Mouse (Mus musculus) stomach, embryonic 16.5 days (tissue): ENCODE measurements at regions not wholly inside any gene's neighbourhood (a gene's known extent, or its start where the extent isn't known, plus 50 kb on each side); places are given as distances from the start of the nearest gene placed in this dataset.
A peak's percentile ranks its signal among the peaks of the same experiment; 100 is the strongest.

ENCODE experiments used
- ATAC-seq: fragments of 200-750 bp; cut with Nextera tagmentation; 2 replicates; pipeline ENCODE4 v1.8.0; 2017; ENCODE audit warnings: moderate number of reproducible peaks, moderate TSS enrichment; ENCODE audit not compliant: insufficient read depth, low FRiP score
- H3K27ac ChIP-seq: fragments of 300-500 bp; sonication (generic); 2 replicates; pipeline ENCODE4 v1.5.1; 2014; ENCODE audit warnings: low read length
- H3K27me3 ChIP-seq: fragments of 300-500 bp; sonication (generic); 2 replicates; pipeline ENCODE4 v1.6.1; 2014; ENCODE audit warnings: low read length, control low read depth, mixed read lengths; ENCODE audit not compliant: control insufficient read depth, insufficient read depth
- H3K36me3 ChIP-seq: fragments of 300-500 bp; sonication (generic); 2 replicates; pipeline ENCODE4 v1.6.1; 2014; ENCODE audit warnings: low read length; ENCODE audit not compliant: control insufficient read depth, insufficient read depth
- H3K4me1 ChIP-seq: fragments of 300-500 bp; sonication (generic); 2 replicates; pipeline ENCODE4 v1.6.1; 2014; ENCODE audit warnings: low read length, control low read depth, mixed read lengths; ENCODE audit not compliant: control insufficient read depth, insufficient read depth
- H3K4me2 ChIP-seq: fragments of 300-500 bp; sonication (generic); 2 replicates; pipeline ENCODE4 v1.6.1; 2014; ENCODE audit warnings: low read depth, low read length, mixed read lengths
- H3K4me3 ChIP-seq: fragments of 300-500 bp; sonication (generic); replicated peaks from 2 replicates; pipeline ENCODE4 v1.5.1; 2014; ENCODE audit warnings: mild to moderate bottlenecking, low read length
- H3K9ac ChIP-seq: fragments of 300-500 bp; sonication (generic); 2 replicates; pipeline ENCODE4 v1.6.1; 2014; ENCODE audit warnings: low read length
- H3K9me3 ChIP-seq: fragments of 300-500 bp; sonication (generic); replicated peaks from 2 replicates; pipeline ENCODE4 v1.6.1; 2016; ENCODE audit warnings: low read length, control low read depth; ENCODE audit not compliant: control insufficient read depth
- WGBS: fragments of 180-500 bp; shearing (Covaris S2); extraction: QIAGEN DNeasy Blood & Tissue Kit; methylation state at CpG from one replicate; pipeline ENCODE4 v1.1.7; 2014; 5-methylcytosine and 5-hydroxymethylcytosine counted together

DNA sequence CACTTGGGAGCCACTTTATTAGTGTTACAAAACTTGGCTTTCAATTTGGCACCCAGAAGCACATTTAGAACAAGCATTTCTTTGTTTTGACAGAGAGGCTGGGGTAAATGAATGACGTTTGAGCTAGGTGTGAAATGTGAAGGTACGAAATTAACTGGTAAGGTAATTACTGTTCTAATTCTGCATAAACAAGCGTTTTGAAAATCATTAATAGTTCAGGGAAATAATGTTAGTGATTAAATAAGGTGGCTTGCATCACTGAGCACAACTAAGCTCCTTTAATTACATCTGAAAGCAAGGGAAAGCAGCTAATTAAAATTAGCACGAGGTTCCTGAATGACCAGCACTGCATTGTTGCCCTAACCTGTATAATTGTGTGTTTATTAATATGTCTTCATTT, 529.9 kb upstream of the Pkn2 start:
- H3K36me3 ChIP-seq = no peaks in the 10 kb centered on the region
- H3K27ac ChIP-seq = no peak overlapping the region
- WGBS = 65% methylated on average over 4 of the region's 4 CpGs
- H3K4me1 ChIP-seq = no peaks in the 10 kb centered on the region
- no peak for ATAC-seq
- H3K27me3 ChIP-seq = no peaks in the 10 kb centered on the region
- no peak overlapping the region for H3K4me2 ChIP-seq
- H3K4me3 ChIP-seq = no peak overlapping the region
- no peaks in the 10 kb centered on the region for H3K9me3 ChIP-seq
- H3K9ac ChIP-seq = no peak overlapping the region

- no peak overlapping the region for H3K4me2 ChIP-seq
- no peaks in the 10 kb centered on the region for H3K4me1 ChIP-seq
- no peaks in the 10 kb centered on the region for H3K36me3 ChIP-seq
- ATAC-seq = no peak
- H3K9ac ChIP-seq = no peak overlapping the region
- H3K9me3 ChIP-seq = no peaks in the 10 kb centered on the region
- no peak overlapping the region for H3K4me3 ChIP-seq
- 69% methylated on average over 2 of the region's 2 CpGs for WGBS
- no peaks in the 10 kb centered on the region for H3K27me3 ChIP-seq
- H3K27ac ChIP-seq = no peak overlapping the region
These were observed 517.2 kb upstream of the Pkn2 start for GRCm38 (mm10) chr3:143398966-143399365.

DNA sequence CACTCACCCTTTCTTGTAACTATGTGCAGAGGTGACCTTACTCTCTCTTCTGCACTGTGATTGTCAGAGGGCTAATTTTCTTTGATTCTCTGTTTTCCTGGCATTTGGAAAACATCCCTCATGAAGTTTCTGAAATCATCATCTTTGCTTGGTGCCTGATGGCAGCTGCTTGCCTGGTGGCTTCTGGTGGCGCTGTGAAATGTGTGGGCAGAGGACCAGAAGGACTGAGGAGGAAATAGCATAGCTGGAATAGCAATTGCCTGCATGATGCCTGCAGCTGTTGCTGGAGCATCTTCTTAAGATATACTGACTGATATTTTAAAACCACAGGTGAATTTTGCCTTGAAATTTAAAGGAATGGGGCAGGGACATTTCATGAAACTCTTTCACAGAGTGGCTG, 502.6 kb upstream of the Pkn2 start:
- no peak overlapping the region for H3K27ac ChIP-seq
- H3K9me3 ChIP-seq = no peaks in the 10 kb centered on the region
- no peaks in the 10 kb centered on the region for H3K27me3 ChIP-seq
- H3K4me2 ChIP-seq = no peak overlapping the region
- H3K4me3 ChIP-seq = no peak overlapping the region
- WGBS = 85% methylated on average over 1 of the region's 1 CpGs
- no peak for ATAC-seq
- H3K36me3 ChIP-seq = no peaks in the 10 kb centered on the region
- H3K4me1 ChIP-seq = no peaks in the 10 kb centered on the region
- H3K9ac ChIP-seq = no peak overlapping the region

DNA sequence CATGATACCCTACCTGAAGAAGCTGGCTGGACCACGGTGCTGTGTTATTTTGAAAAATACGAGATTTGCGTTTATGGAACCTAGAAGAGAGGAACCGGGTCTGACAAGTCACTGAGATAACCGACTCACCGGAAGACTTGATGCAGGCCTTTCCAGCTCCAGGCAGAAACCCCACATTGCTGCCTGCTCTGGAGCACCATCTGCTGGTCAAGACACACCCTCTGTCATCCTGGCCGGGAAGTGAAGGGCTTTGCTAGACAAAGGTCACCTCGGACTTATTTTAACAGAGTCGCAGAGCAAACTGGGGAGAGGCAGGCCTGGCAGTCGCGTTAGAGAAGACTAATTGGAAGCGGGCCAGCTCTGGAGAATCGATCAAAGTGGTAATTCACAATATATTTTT, 497.4 kb upstream of the Pkn2 start:
- 0 out of 2 replicates have a peak overlapping the region, but pooled peaks have one; percentile 35 for H3K9ac ChIP-seq
- H3K36me3 ChIP-seq = no peaks in the 10 kb centered on the region
- 8% methylated on average over 13 of the region's 13 CpGs for WGBS
- no peaks in the 10 kb centered on the region for H3K9me3 ChIP-seq
- H3K4me2 ChIP-seq = no peak overlapping the region
- H3K4me3 ChIP-seq = no peak overlapping the region
- no peaks in the 10 kb centered on the region for H3K4me1 ChIP-seq
- no peak overlapping the region for H3K27ac ChIP-seq
- ATAC-seq = peak; percentile 50; the same call in 1 of the 2 replicates
- no peaks in the 10 kb centered on the region for H3K27me3 ChIP-seq

GRCm38 (mm10) chr3:143377446-143377845, 495.6 kb upstream of the Pkn2 start:
- ATAC-seq = no peak
- Histone ChIP-seq H3K4me3 (no peak overlapping the region), H3K27me3 (no peaks in the 10 kb centered on the region), H3K27ac (no peak overlapping the region), H3K9ac (no peak overlapping the region), H3K4me2 (no peak overlapping the region), H3K4me1 (no peaks in the 10 kb centered on the region), H3K9me3 (no peaks in the 10 kb centered on the region), H3K36me3 (no peaks in the 10 kb centered on the region)
- WGBS = 81% methylated on average over 5 of the region's 5 CpGs

GRCm38 (mm10) chr3:143375527-143376061, 493.8 kb upstream of the Pkn2 start:
- no peak overlapping the region for H3K4me3 ChIP-seq
- ATAC-seq = no peak
- no peak overlapping the region for H3K27ac ChIP-seq
- H3K4me2 ChIP-seq = no peak overlapping the region
- whole genome bisulfite sequencing = 53% methylated on average over 10 of the region's 10 CpGs
- H3K27me3 ChIP-seq = no peaks in the 10 kb centered on the region
- no peaks in the 10 kb centered on the region for H3K9me3 ChIP-seq
- no peak overlapping the region; the same call in 1 of the 2 replicates for H3K9ac ChIP-seq
- no peaks in the 10 kb centered on the region for H3K4me1 ChIP-seq
- H3K36me3 ChIP-seq = no peaks in the 10 kb centered on the region

GRCm38 (mm10) chr3:143373501-143373900, 491.7 kb upstream of the Pkn2 start:
- no peak overlapping the region for H3K4me2 ChIP-seq
- no peaks in the 10 kb centered on the region for H3K4me1 ChIP-seq
- no peak overlapping the region for H3K4me3 ChIP-seq
- ATAC-seq = peak; percentile 58; the same call in 1 of the 2 replicates
- no peaks in the 10 kb centered on the region for H3K9me3 ChIP-seq
- no peaks in the 10 kb centered on the region for H3K27me3 ChIP-seq
- 61% methylated on average over 1 of the region's 1 CpGs for WGBS
- H3K27ac ChIP-seq = peak overlapping the region; percentile 46
- no peak overlapping the region for H3K9ac ChIP-seq
- no peaks in the 10 kb centered on the region for H3K36me3 ChIP-seq

DNA sequence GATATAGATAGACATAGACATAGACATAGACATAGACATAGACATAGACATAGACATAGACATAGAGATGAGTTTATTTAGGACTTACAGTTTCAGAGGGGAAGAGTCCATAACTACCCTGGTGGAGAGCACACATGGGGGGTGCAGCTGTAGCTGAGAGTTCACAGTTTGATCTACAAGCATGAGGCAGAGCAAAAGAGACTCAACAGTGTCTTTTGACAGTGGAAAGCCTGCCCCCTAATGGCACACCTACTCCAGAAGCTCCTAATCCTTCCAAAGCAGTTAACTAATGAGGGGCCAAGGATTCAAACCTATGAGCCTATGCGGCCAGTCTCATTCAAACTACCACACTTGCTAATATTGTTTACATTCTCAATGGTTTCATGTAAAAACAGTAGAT, 487.2 kb upstream of the Pkn2 start:
- Histone ChIP-seq H3K27me3 (no peaks in the 10 kb centered on the region), H3K27ac (no peak overlapping the region), H3K4me3 (no peak overlapping the region), H3K4me1 (no peaks in the 10 kb centered on the region), H3K9me3 (no peaks in the 10 kb centered on the region), H3K4me2 (no peak overlapping the region), H3K9ac (no peak overlapping the region), H3K36me3 (no peaks in the 10 kb centered on the region)
- no peak for ATAC-seq
- 81% methylated on average over 1 of the region's 1 CpGs for WGBS

DNA sequence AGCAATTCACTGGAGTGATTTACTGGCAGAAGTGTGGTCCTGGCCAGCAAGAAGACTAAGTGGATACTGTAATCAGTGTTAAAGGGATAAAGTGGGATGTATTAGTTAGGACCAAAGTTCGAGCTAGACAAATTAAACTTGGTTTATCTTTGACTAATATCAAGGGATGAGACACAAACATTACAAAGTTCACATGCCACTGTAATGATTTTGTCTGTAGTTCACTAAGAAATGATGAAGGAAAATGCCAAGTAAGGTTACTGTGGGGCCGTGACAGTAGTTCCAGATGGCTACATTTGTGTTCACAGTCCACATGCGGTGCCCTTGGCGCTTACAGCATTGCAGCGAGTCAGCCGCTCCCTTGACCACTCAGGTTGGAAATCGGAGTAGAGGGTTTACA, 458.2 kb upstream of the Pkn2 start:
- Histone ChIP-seq H3K4me3 (no peak overlapping the region), H3K27me3 (no peaks in the 10 kb centered on the region), H3K9me3 (no peaks in the 10 kb centered on the region), H3K36me3 (no peaks in the 10 kb centered on the region), H3K9ac (no peak overlapping the region), H3K27ac (no peak overlapping the region), H3K4me2 (no peak overlapping the region), H3K4me1 (no peaks in the 10 kb centered on the region)
- no peak for ATAC-seq
- WGBS = 81% methylated on average over 7 of the region's 7 CpGs

DNA sequence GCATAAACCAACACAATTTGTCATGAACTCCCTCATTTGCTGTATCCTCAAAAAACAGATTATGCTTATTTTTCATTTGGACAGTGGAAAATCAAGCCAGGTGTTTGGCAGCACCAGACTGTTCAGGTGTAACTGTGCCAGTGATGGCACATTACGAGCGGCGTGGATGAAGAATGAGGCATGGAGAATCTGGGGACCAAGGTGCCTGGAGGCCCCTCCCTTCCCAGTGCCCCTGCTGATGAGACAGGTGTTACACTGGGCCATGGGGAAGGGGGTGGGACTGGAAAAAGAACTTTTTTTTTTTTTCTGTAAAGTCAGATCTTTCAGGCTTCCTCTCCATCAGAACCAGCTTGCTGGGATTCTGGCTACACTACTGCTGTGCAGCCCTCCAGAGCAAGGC, 451.5 kb upstream of the Pkn2 start:
- H3K4me3 ChIP-seq = no peak overlapping the region
- no peak overlapping the region for H3K27ac ChIP-seq
- WGBS = 89% methylated on average over 3 of the region's 3 CpGs
- H3K9ac ChIP-seq = no peak overlapping the region
- no peaks in the 10 kb centered on the region for H3K4me1 ChIP-seq
- H3K4me2 ChIP-seq = no peak overlapping the region
- no peak for ATAC-seq
- H3K36me3 ChIP-seq = no peaks in the 10 kb centered on the region
- H3K27me3 ChIP-seq = no peaks in the 10 kb centered on the region
- no peaks in the 10 kb centered on the region for H3K9me3 ChIP-seq
